Mouse (Mus musculus): ENCODE results near the gene Srcap.

GRCm38 (mm10) chr7:127476855-127477254 lies 34.9 kb upstream of the Srcap start:
- TF ChIP-seq POLR2A (IDR thresholded peaks at IDR 0.05; ENCODE audit: borderline replicate concordance, low read depth, low read length): no peak
- no peak for TF ChIP-seq CTCF (IDR thresholded peaks at IDR 0.05; ENCODE audit: low read depth, low read length)

Data from bone marrow macrophage, adult 2 months (primary cell).